Mouse (Mus musculus) neural tube, embryonic 12.5 days (tissue): ENCODE results near the gene Setd4. TPM values are rescaled to one million over a fixed set of nuclear protein-coding genes. Genes with fewer than 3 reads are reported as not detected.

ENCODE experiments used
- ATAC-seq: fragments of 200-750 bp; cut with Nextera tagmentation; 2 replicates; pipeline ENCODE4 v1.8.0; 2017; ENCODE audit warnings: low read depth, mild to moderate bottlenecking, moderate TSS enrichment, moderate library complexity; ENCODE audit not compliant: low FRiP score
- H3K27ac ChIP-seq: fragments of 300-500 bp; sonication (generic); 2 replicates; pipeline ENCODE4 v1.5.1; 2016
- H3K27me3 ChIP-seq: fragments of 300-500 bp; sonication (generic); replicated peaks from 2 replicates; pipeline ENCODE4 v1.6.1; 2016; ENCODE audit warnings: mild to moderate bottlenecking
- H3K36me3 ChIP-seq: fragments of 300-500 bp; sonication (generic); 2 replicates; pipeline ENCODE4 v1.6.1; 2016; ENCODE audit warnings: mild to moderate bottlenecking
- H3K4me1 ChIP-seq: fragments of 300-500 bp; sonication (generic); 2 replicates; pipeline ENCODE4 v1.6.1; 2016
- H3K4me2 ChIP-seq: fragments of 300-500 bp; sonication (generic); replicated peaks from 2 replicates; pipeline ENCODE4 v1.6.1; 2016; ENCODE audit warnings: mild to moderate bottlenecking
- H3K4me3 ChIP-seq: fragments of 300-500 bp; sonication (generic); 2 replicates; pipeline ENCODE4 v1.5.1; 2016
- H3K9ac ChIP-seq: fragments of 300-500 bp; sonication (generic); 2 replicates; pipeline ENCODE4 v1.6.1; 2016; ENCODE audit warnings: mild to moderate bottlenecking
- H3K9me3 ChIP-seq: fragments of 300-500 bp; sonication (generic); 2 replicates; pipeline ENCODE4 v1.6.1; 2016; ENCODE audit warnings: mild to moderate bottlenecking
- WGBS: fragments of 180-500 bp; shearing (Covaris S2); methylation state at CpG from one replicate; pipeline ENCODE4 v1.1.7; 2016; 5-methylcytosine and 5-hydroxymethylcytosine counted together
- polyA plus RNA-seq: library from polyadenylated mRNA; unstranded; fragments of >200 nt; fragmentation: Nextera tagmentation; extraction: Ambion mirVana; gene quantifications from 2 replicates; pipeline ENCODE4 v1.2.1, GENCODE M21; 2016

The Setd4 gene
- polyA plus RNA-seq, 1 experiment from 2014 or later = 14.4 TPM

GRCm38 (mm10) chr16:93590915-93591314 lies 12.9 kb downstream of the Setd4 start:
- no peaks in the 10 kb centered on the region for H3K27me3 ChIP-seq
- no peak for ATAC-seq
- 95% methylated on average over 15 of the region's 15 CpGs for WGBS
- peaks cover 14% of the 10 kb centered on the region for H3K36me3 ChIP-seq
- H3K4me3 ChIP-seq = no peak overlapping the region
- no peak overlapping the region for H3K27ac ChIP-seq
- H3K4me2 ChIP-seq = no peak overlapping the region
- H3K9ac ChIP-seq = no peak overlapping the region
- H3K9me3 ChIP-seq = no peaks in the 10 kb centered on the region
- H3K4me1 ChIP-seq = no peaks in the 10 kb centered on the region

GRCm38 (mm10) chr16:93588281-93588680 lies 15.6 kb downstream of the Setd4 start:
- Histone ChIP-seq H3K4me1 (no peaks in the 10 kb centered on the region), H3K36me3 (peaks cover 21% of the 10 kb centered on the region), H3K27ac (no peak overlapping the region)

GRCm38 (mm10) chr16:93586382-93586781 lies 17.5 kb downstream of the Setd4 start:
- WGBS = 73% methylated on average over 8 of the region's 8 CpGs
- Histone ChIP-seq H3K9ac (no peak overlapping the region), H3K27me3 (no peaks in the 10 kb centered on the region), H3K36me3 (peaks cover 21% of the 10 kb centered on the region), H3K27ac (no peak overlapping the region), H3K9me3 (no peaks in the 10 kb centered on the region), H3K4me3 (no peak overlapping the region), H3K4me2 (no peak overlapping the region), H3K4me1 (no peaks in the 10 kb centered on the region)
- ATAC-seq = no peak

More at GRCm38 (mm10) chr16:93588281-93588680, 15.6 kb downstream of the Setd4 start:
- Histone ChIP-seq H3K27me3 (no peaks in the 10 kb centered on the region), H3K9ac (no peak overlapping the region), H3K4me3 (no peak overlapping the region), H3K4me2 (no peak overlapping the region), H3K9me3 (no peaks in the 10 kb centered on the region)
- WGBS = 70% methylated on average over 4 of the region's 4 CpGs
- no peak for ATAC-seq

- H3K4me3 ChIP-seq = no peak overlapping the region
- H3K27ac ChIP-seq = no peak overlapping the region
- no peak overlapping the region for H3K4me2 ChIP-seq
- no peak for ATAC-seq
- no peaks in the 10 kb centered on the region for H3K27me3 ChIP-seq
- H3K9ac ChIP-seq = no peak overlapping the region
- WGBS = 87% methylated on average over 9 of the region's 9 CpGs
- no peaks in the 10 kb centered on the region for H3K9me3 ChIP-seq
- no peaks in the 10 kb centered on the region for H3K4me1 ChIP-seq
- peaks cover 20% of the 10 kb centered on the region for H3K36me3 ChIP-seq
Observed at GRCm38 (mm10) chr16:93585703-93586205, 18.1 kb downstream of the Setd4 start.

GRCm38 (mm10) chr16:93584976-93585702 lies 18.7 kb downstream of the Setd4 start:
- Histone ChIP-seq H3K27me3 (no peaks in the 10 kb centered on the region), H3K4me2 (no peak overlapping the region), H3K4me3 (no peak overlapping the region), H3K27ac (no peak overlapping the region), H3K4me1 (no peaks in the 10 kb centered on the region), H3K36me3 (peaks cover 14% of the 10 kb centered on the region), H3K9me3 (no peaks in the 10 kb centered on the region), H3K9ac (no peak overlapping the region)
- ATAC-seq = no peak
- 91% methylated on average over 24 of the region's 24 CpGs for WGBS

GRCm38 (mm10) chr16:93581125-93581524 lies 22.7 kb downstream of the Setd4 start:
- Histone ChIP-seq H3K4me3 (no peak overlapping the region), H3K27ac (no peak overlapping the region), H3K4me1 (no peaks in the 10 kb centered on the region), H3K4me2 (no peak overlapping the region), H3K9me3 (no peaks in the 10 kb centered on the region), H3K27me3 (no peaks in the 10 kb centered on the region), H3K9ac (no peak overlapping the region), H3K36me3 (peaks cover 7% of the 10 kb centered on the region; the same call in 1 of the 2 replicates)
- ATAC-seq = no peak
- 77% methylated on average over 6 of the region's 6 CpGs for WGBS

- no peak overlapping the region for H3K4me2 ChIP-seq
- no peak overlapping the region for H3K27ac ChIP-seq
- ATAC-seq = no peak
- H3K36me3 ChIP-seq = no peaks in the 10 kb centered on the region
- WGBS = 89% methylated on average over 8 of the region's 8 CpGs
- no peaks in the 10 kb centered on the region for H3K9me3 ChIP-seq
- no peak overlapping the region for H3K9ac ChIP-seq
- 0 out of 2 replicates have a peak, but pooled peaks cover 3% of the 10 kb centered on the region for H3K4me1 ChIP-seq
- H3K27me3 ChIP-seq = no peaks in the 10 kb centered on the region
- H3K4me3 ChIP-seq = no peak overlapping the region
Observed at GRCm38 (mm10) chr16:93578346-93579005, 25.4 kb downstream of the Setd4 start.

GRCm38 (mm10) chr16:93576412-93577082 lies 27.3 kb downstream of the Setd4 start:
- WGBS = 41% methylated on average over 14 of the region's 14 CpGs
- no peaks in the 10 kb centered on the region for H3K36me3 ChIP-seq
- no peak overlapping the region for H3K4me3 ChIP-seq

GRCm38 (mm10) chr16:93575574-93575973 lies 28.3 kb downstream of the Setd4 start:
- 83% methylated on average over 5 of the region's 5 CpGs for WGBS
- ATAC-seq = no peak
- H3K4me1 ChIP-seq = 0 out of 2 replicates have a peak, but pooled peaks cover 3% of the 10 kb centered on the region
- no peak overlapping the region for H3K4me3 ChIP-seq
- H3K36me3 ChIP-seq = no peaks in the 10 kb centered on the region
- H3K27ac ChIP-seq = no peak overlapping the region
- H3K9ac ChIP-seq = no peak overlapping the region
- no peak overlapping the region for H3K4me2 ChIP-seq
- no peaks in the 10 kb centered on the region for H3K9me3 ChIP-seq
- no peaks in the 10 kb centered on the region for H3K27me3 ChIP-seq

More at GRCm38 (mm10) chr16:93576412-93577082, 27.3 kb downstream of the Setd4 start:
- H3K9me3 ChIP-seq = no peaks in the 10 kb centered on the region
- no peak overlapping the region for H3K27ac ChIP-seq
- H3K4me1 ChIP-seq = 0 out of 2 replicates have a peak, but pooled peaks cover 3% of the 10 kb centered on the region
- H3K4me2 ChIP-seq = 0 out of 2 replicates have a peak overlapping the region, but pooled peaks have one; percentile 12
- ATAC-seq = no peak
- H3K9ac ChIP-seq = no peak overlapping the region
- no peaks in the 10 kb centered on the region for H3K27me3 ChIP-seq

GRCm38 (mm10) chr16:93574521-93575191 lies 29.2 kb downstream of the Setd4 start:
- 0 out of 2 replicates have a peak, but pooled peaks cover 3% of the 10 kb centered on the region for H3K4me1 ChIP-seq
- ATAC-seq = no peak

GRCm38 (mm10) chr16:93573434-93573833 lies 30.4 kb downstream of the Setd4 start:
- 95% methylated on average over 5 of the region's 5 CpGs for WGBS
- no peak for ATAC-seq
- no peaks in the 10 kb centered on the region for H3K9me3 ChIP-seq

More at GRCm38 (mm10) chr16:93574521-93575191, 29.2 kb downstream of the Setd4 start:
- Histone ChIP-seq H3K9me3 (no peaks in the 10 kb centered on the region), H3K4me3 (no peak overlapping the region), H3K27me3 (no peaks in the 10 kb centered on the region), H3K4me2 (no peak overlapping the region), H3K27ac (no peak overlapping the region), H3K36me3 (no peaks in the 10 kb centered on the region), H3K9ac (no peak overlapping the region)
- 66% methylated on average over 18 of the region's 18 CpGs for WGBS

More at GRCm38 (mm10) chr16:93573434-93573833, 30.4 kb downstream of the Setd4 start:
- no peak overlapping the region for H3K9ac ChIP-seq
- 0 out of 2 replicates have a peak, but pooled peaks cover 3% of the 10 kb centered on the region for H3K4me1 ChIP-seq
- H3K27ac ChIP-seq = no peak overlapping the region
- no peak overlapping the region for H3K4me3 ChIP-seq
- H3K4me2 ChIP-seq = no peak overlapping the region
- no peaks in the 10 kb centered on the region for H3K27me3 ChIP-seq
- H3K36me3 ChIP-seq = no peaks in the 10 kb centered on the region
